Mouse (Mus musculus) CH12.LX (cell line): ENCODE measurements at regions not wholly inside any gene's neighbourhood (a gene's known extent, or its start where the extent isn't known, plus 50 kb on each side); places are given as distances from the start of the nearest gene placed in this dataset.

ENCODE experiments used
- DNase-seq: peaks from one replicate; pipeline ENCODE4 v3.0.0-alpha.2; 2013; ENCODE audit errors: extremely low read depth
- H3K27ac ChIP-seq: 2 replicates; pipeline ENCODE4 v1.5.1; 2012; ENCODE audit warnings: low read depth, mild to moderate bottlenecking, control low read depth, moderate library complexity; ENCODE audit not compliant: insufficient read depth
- H3K27me3 ChIP-seq: replicated peaks from 2 replicates; pipeline ENCODE3; 2012; ENCODE audit warnings: inconsistent platforms
- H3K36me3 ChIP-seq, 2 experiments: replicated peaks in 1 of 2; 2 replicates each; pipeline versions ENCODE3 to v1.6.1; 2012; ENCODE audit warnings: inconsistent platforms in 1 of 2, low read length in 1 of 2, mild to moderate bottlenecking in 1 of 2, mixed read lengths in 1 of 2, moderate library complexity in 1 of 2; ENCODE audit not compliant: control insufficient read depth in 1 of 2, insufficient read depth in 1 of 2
- H3K4me1 ChIP-seq, 2 experiments: 2 replicates each; pipeline ENCODE4 v1.6.1; 2012; ENCODE audit warnings: inconsistent platforms in 1 of 2, moderate library complexity in 1 of 2; ENCODE audit not compliant: insufficient read depth in 2 of 2, control insufficient read depth in 1 of 2
- H3K4me2 ChIP-seq: 2 replicates; pipeline ENCODE4 v1.6.1; 2012; ENCODE audit warnings: low read depth, mild to moderate bottlenecking, control low read depth; ENCODE audit not compliant: poor library complexity, insufficient read depth, severe bottlenecking
- H3K4me3 ChIP-seq, 3 experiments: fragments of 150-350 bp in 1 of 3; sonication (generic) in 1 of 3; replicated peaks in 1 of 3; 2 replicates each; pipeline versions ENCODE3 to v1.5.1; 2011 to 2012; ENCODE audit warnings: low read depth in 2 of 3, low read length in 2 of 3, mild to moderate bottlenecking in 2 of 3, moderate library complexity in 2 of 3, control low read depth in 1 of 3, improper control_type of control experiment in 1 of 3, inconsistent platforms in 1 of 3, mixed read lengths in 1 of 3; ENCODE audit not compliant: poor library complexity in 1 of 3
- H3K79me2 ChIP-seq: replicated peaks from 2 replicates; pipeline ENCODE4 v1.6.1; 2012; ENCODE audit warnings: mild to moderate bottlenecking, moderate library complexity; ENCODE audit not compliant: control insufficient read depth, poor library complexity, insufficient read depth, severe bottlenecking; ENCODE audit errors: extremely low read depth
- H3K9ac ChIP-seq: 2 replicates; pipeline ENCODE4 v1.6.1; 2012; ENCODE audit warnings: low read depth, mild to moderate bottlenecking, control low read depth, moderate library complexity; ENCODE audit not compliant: insufficient read depth
- H3K9me3 ChIP-seq: replicated peaks from 2 replicates; pipeline ENCODE3; 2012; ENCODE audit warnings: low read length, inconsistent platforms, mixed read lengths
- BHLHE40 ChIP-seq: IDR thresholded peaks from 2 replicates; pipeline ENCODE4 v1.6.1; 2011; ENCODE audit warnings: mild to moderate bottlenecking, low read depth, low read length, improper control_type of control experiment
- CHD1 ChIP-seq: IDR thresholded peaks from 2 replicates; pipeline ENCODE4 v1.6.1; 2012; ENCODE audit warnings: low read depth, low read length, improper control_type of control experiment, inconsistent platforms
- HCFC1 ChIP-seq: IDR thresholded peaks from 2 replicates; pipeline ENCODE4 v1.6.1; 2012; ENCODE audit warnings: low read depth, mild to moderate bottlenecking, inconsistent platforms, low read length, improper control_type of control experiment
- IRF4 ChIP-seq: IDR thresholded peaks from 2 replicates; pipeline ENCODE4 v1.6.1; 2014; ENCODE audit warnings: low read depth, mild to moderate bottlenecking, inconsistent platforms, low read length, improper control_type of control experiment
- JUN ChIP-seq: IDR thresholded peaks from 2 replicates; pipeline ENCODE4 v1.6.1; 2011; ENCODE audit warnings: low read depth, mild to moderate bottlenecking, low read length, improper control_type of control experiment, moderate library complexity; ENCODE audit not compliant: insufficient read depth
- JUND ChIP-seq: conservative IDR thresholded peaks from 2 replicates; pipeline ENCODE4 v1.6.1; 2011; ENCODE audit warnings: low read depth, low read length, improper control_type of control experiment
- MAZ ChIP-seq: IDR thresholded peaks from 2 replicates; pipeline ENCODE4 v1.6.1; 2012; ENCODE audit warnings: low read depth, mild to moderate bottlenecking, inconsistent platforms, low read length, improper control_type of control experiment, moderate library complexity
- MYC ChIP-seq: IDR thresholded peaks from 2 replicates; pipeline ENCODE4 v1.6.1; 2011; ENCODE audit warnings: low read depth, mild to moderate bottlenecking, improper control_type of control experiment, low read length
- NELFE ChIP-seq: IDR thresholded peaks from 2 replicates; pipeline ENCODE4 v1.6.1; 2011; ENCODE audit warnings: low read depth, low read length, improper control_type of control experiment
- NRF1 ChIP-seq: IDR thresholded peaks from 2 replicates; pipeline ENCODE4 v1.6.1; 2014; ENCODE audit warnings: low read depth, mild to moderate bottlenecking, inconsistent platforms, low read length, improper control_type of control experiment, moderate library complexity
- PAX5 ChIP-seq: IDR thresholded peaks from 2 replicates; pipeline ENCODE4 v1.6.1; 2012; ENCODE audit warnings: low read length, inconsistent platforms, mixed read lengths
- POLR2A ChIP-seq: IDR thresholded peaks from 2 replicates; pipeline ENCODE4 v1.6.1; 2011; ENCODE audit warnings: low read depth, mild to moderate bottlenecking, improper control_type of control experiment, low read length
- POLR2AphosphoS2 ChIP-seq: IDR thresholded peaks from 2 replicates; pipeline ENCODE4 v1.6.1; 2011; ENCODE audit warnings: low read depth, low read length, improper control_type of control experiment
- TBP ChIP-seq: conservative IDR thresholded peaks from 2 replicates; pipeline ENCODE4 v1.6.1; 2011; ENCODE audit warnings: low read depth, low read length, improper control_type of control experiment
- UBTF ChIP-seq: IDR thresholded peaks from 2 replicates; pipeline ENCODE4 v1.6.1; 2012; ENCODE audit warnings: low read depth, mild to moderate bottlenecking, inconsistent platforms, low read length, improper control_type of control experiment, moderate library complexity
- ZKSCAN1 ChIP-seq: IDR thresholded peaks from 2 replicates; pipeline ENCODE4 v1.6.1; 2012; ENCODE audit warnings: low read depth, inconsistent platforms, low read length, improper control_type of control experiment, borderline replicate concordance
- dilution Hi-C: fragments of 300-500 bp; cut with MboI; formaldehyde crosslinking; loops from 2 replicates; pipeline ENCODE4 v1.14.3; 2020; ENCODE audit warnings: low sequenced_read_pairs; ENCODE audit not compliant: extremely low pct_unique_long_range_greater_than_20kb, extremely low pct_ligation_motif_present
- in situ Hi-C: fragments of 300-500 bp; cut with MboI; formaldehyde crosslinking; loops from 3 replicates; pipeline ENCODE4 v1.14.3; 2019; ENCODE audit warnings: low sequenced_read_pairs, low pct_ligation_motif_present, low pct_unique_long_range_greater_than_20kb, mixed read lengths

DNA sequence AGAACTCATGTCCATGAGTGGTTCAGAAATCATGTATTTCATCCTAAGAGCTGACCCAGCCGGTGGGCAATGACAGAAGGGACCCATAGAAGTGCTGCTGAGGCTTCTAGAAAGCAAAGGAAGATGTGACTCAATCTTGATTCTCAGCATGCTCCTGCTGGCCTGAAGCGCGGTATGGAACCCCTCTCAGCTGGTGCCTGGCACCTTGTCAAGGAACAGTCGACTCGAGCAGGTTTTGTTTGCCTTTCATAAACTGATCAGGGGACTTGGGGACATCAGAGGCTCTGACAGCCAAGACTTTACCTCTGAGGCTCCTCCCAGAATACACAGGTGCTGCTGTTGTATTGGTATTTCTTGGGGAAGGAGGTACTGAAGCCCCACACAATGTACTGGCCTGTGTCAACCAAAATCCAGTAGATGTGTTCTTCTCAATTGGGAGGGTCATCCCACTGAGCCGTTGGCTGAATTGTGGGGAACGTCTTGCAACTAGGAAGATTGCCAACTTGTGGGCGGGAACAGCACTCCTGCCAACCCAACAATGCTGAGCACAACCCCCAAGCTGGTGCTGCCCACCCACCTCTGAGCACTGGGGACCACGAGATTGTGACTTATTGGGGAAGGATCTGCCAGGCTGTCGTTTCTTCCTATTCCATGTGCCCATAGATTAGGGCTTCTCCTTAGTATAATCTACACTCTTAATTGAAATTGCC lies 344.4 kb downstream of the Bcl11a start:
- H3K27ac ChIP-seq: no peak overlapping the region
- no peaks in the 10 kb centered on the region for H3K27me3 ChIP-seq
- H3K9ac ChIP-seq: no peak overlapping the region
- in situ Hi-C loops (no loop called here), dilution Hi-C loops (no loop called here)
- H3K4me1 ChIP-seq: no peaks in the 10 kb centered on the region; a peak in 1 of 4 replicates
- H3K36me3 ChIP-seq: peaks cover 0 to 2% of the 10 kb centered on the region in 2 experiments
- H3K4me2 ChIP-seq: no peak overlapping the region
- no peaks in the 10 kb centered on the region for H3K79me2 ChIP-seq
- no peak overlapping the region for H3K4me3 ChIP-seq
- peaks cover 7% of the 10 kb centered on the region for H3K9me3 ChIP-seq
- TF ChIP-seq NRF1: no peak
- TF ChIP-seq MYC: no peak
- TF ChIP-seq POLR2A: no peak
- TF ChIP-seq JUN: no peak
- TF ChIP-seq MAZ: no peak
- TF ChIP-seq BHLHE40: no peak
- TF ChIP-seq UBTF: no peak
- no peak for TF ChIP-seq ZKSCAN1
- TF ChIP-seq HCFC1: no peak
- TF ChIP-seq IRF4: no peak
- no peak for TF ChIP-seq POLR2AphosphoS2
- TF ChIP-seq CHD1: no peak
- no peak for TF ChIP-seq NELFE
- DNase-seq: no peak

DNA sequence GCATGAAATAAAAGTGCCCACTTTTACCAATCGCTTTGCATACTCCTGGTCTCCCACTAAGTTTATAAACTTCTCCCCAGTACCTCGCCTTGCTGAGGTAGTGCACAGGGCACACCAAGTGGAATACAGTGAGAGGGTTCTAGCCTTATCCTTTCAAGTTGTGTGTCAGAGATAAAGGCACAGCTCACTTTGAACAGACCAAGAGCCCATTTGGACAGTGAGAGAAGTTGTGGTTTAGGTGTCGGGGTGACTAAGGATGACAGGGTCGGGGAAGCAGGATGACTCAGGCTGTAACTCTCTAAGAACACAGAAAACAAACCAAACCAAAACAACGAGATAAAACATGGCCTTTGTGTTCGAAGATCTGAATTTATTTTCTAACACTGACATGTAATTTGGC lies 345.4 kb downstream of the Bcl11a start:
- Histone ChIP-seq H3K4me3 (no peak overlapping the region), H3K27ac (no peak overlapping the region), H3K4me1 (no peaks in the 10 kb centered on the region), H3K79me2 (no peaks in the 10 kb centered on the region), H3K36me3 (no peaks in the 10 kb centered on the region), H3K27me3 (no peaks in the 10 kb centered on the region), H3K4me2 (no peak overlapping the region), H3K9ac (no peak overlapping the region), H3K9me3 (no peaks in the 10 kb centered on the region)
- no peak for TF ChIP-seq TBP
- no peak for TF ChIP-seq IRF4
- no peak for TF ChIP-seq CHD1
- no peak for TF ChIP-seq ZKSCAN1
- TF ChIP-seq PAX5: no peak
- no peak for TF ChIP-seq POLR2A
- no peak for TF ChIP-seq JUND
- dilution Hi-C loops: no loop called here
- in situ Hi-C loops: no loop called here
- no peak for DNase-seq
